Mouse (Mus musculus) cerebellum, adult 9-10 months (tissue): ENCODE results near the gene Ppm1a.
"Not testable (repeated sequence)": the region's sequence is repeated elsewhere in the genome, so short reads cannot be mapped to it uniquely, and the experiment has no call there.

Experiments
- DNase-seq: peaks from one replicate; pipeline ENCODE4 v3.0.0; 2022

Ppm1a gene

DNA sequence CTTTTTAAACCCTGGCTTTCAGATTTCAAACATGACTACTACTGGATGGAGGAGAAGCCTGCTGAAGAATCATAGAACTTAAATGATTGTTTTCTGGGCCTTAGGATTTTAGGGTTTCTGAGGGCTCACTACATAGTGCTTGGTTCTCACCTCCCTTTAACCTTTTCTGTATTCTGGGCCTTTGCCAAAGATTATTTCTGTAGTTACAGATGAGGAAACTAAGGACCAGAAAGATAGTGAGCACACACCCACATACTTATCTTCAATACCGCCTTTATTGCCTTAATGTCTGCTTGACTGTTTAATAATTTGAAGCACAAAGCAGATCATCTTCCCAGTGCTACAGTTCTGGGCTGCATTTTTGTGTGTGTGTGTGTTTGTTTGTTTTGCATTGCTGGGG, 5.2 kb downstream of the Ppm1a start:
- peak; percentile 48 for DNase-seq

DNA sequence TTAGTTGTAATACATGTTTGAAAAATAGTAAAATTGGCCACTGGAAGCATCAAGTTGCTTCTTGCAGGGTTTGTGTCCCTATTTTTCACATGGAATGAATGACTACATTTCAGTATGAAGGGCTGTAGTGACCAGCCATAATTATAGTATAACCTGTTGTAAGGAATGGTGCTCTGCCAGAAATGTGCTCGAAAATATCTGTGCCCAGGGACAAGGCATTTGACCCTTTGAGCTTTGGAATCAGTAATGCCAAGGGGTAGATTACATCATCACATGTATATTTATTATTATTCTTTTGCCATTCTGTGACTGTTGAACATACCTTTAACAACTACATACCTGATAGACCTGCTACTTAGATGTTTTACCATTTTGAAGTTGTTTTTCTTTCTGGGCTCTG, 5.9 kb downstream of the Ppm1a start:
- DNase-seq: no peak

DNA sequence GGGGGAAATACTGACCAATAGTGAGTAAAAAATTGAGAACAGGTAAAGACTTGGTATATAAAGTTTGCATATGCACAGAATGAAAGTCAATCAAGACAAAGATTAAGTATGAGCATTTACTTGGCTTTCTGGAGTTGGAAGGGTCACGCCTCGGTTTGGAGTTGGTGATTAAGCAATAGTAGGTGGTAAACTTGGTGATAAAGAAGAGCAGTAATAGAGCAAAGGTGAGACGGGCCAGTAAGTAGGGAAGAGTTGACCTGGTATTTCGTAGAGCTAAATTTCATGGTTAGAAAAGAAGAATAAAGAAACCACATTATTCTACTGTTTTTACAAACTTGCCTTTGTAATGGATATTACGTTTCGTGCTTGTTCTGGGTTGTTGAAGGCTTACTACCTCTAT, 10.6 kb downstream of the Ppm1a start:
- no peak for DNase-seq

DNA sequence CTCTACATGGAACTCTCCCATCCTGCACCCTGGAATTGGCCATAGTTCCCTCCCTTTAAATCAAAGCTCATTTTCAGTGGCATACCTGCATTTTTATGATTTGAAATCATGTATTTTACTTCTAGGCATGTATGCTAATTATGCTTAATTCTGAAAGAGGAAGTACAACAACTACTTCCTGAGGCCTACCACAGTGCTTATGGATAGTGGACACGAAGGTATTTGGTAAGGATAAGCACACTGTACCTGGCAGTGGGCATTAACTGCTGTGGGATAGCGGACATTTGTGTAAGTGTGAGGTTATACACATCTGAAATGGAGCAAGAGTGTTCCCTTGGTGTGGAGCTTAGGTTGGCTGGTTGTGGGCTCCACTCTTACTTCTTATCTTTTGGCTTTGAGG, 11.0 kb downstream of the Ppm1a start:
- DNase-seq: no peak

DNA sequence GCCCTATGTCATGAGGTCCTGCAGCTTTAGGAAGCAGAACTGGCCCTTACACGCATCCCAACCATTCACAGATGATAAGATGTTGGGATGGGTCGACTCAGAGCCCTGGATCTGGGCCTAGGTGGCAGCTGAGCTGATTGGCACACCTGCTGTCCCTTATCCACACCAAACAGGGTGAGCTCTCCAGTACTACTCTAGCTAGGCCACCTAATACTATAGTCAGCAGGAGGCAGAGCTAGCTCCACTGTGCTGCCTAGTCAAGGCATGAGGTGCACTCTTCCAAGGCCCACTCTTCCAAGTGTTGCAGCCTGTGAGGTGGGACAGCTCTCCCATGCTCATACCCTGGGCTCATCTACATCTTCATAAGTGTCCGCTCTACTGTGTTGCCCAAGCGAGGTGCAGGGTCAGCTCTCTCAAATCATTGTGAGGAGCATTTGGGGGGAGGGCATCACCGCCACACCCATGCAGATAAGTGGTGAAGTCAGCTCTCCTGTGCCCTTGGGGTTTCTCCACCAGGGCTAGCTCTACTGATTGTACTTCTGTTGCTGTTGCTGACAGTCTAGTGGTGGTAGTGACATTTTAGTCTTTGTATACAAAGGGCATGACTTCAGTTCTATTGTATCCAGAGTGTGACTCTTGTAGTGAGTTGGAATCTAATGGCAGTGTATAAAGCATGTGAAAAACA, 12.4 kb downstream of the Ppm1a start:
- no peak for DNase-seq

DNA sequence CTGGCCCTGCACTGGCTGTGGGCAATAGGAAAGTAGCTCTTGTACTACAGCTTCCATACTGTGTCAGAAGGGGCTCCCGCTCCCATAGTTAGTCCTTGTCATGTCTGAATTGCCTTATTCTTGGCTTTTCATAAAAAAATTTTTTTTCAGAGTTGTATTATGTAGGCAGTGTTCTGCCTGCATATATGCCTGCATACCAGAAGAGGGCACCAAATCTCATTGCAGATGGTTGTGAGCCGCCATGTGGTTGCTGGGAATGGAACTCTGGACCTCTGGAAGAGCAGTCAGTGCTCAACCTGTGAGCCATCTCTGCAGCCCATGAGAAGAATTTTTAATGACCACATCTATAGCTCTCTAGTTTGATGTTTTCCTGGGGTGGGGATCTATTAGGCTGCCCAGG, 13.9 kb downstream of the Ppm1a start:
- no peak for DNase-seq

DNA sequence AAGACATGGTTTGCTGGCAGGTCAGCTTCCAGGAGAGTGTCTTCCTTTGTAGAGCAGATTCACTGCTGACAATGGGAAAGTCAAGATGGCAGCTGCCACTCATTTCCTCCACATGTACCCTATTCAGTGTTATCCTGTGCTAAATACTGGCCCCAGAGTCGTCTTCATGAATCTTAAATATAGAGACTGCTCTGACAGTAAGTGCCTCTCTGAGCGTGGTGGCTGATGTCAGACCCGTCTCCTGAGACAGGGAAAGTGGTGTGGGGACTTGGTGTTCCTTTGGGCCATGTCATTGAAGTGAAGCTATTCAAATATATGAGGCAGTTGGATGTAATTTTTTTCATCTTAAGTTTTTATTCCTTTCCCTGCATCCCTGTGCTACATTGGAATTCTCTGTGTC, 14.5 kb downstream of the Ppm1a start:
- DNase-seq: no peak

DNA sequence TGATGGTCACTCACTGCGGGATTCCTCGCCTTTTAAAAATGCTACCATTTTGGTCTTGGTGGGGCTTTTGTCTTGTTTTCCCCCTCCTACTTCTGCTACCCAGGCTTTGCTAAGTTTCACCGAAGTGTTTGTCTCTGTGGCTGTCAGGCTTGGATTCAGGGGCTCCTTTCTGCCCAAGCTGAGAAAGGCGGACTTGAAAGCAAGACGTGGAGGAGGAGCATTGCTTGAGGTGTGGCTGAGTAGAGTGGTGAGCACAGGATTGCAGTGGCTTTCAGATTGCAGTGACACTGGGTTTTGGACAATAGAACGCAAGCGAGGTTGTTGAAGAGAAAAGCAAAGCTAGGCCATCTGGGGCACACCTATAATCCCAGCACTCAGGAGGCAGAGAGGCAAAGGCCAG, 16.7 kb downstream of the Ppm1a start:
- no peak for DNase-seq

DNA sequence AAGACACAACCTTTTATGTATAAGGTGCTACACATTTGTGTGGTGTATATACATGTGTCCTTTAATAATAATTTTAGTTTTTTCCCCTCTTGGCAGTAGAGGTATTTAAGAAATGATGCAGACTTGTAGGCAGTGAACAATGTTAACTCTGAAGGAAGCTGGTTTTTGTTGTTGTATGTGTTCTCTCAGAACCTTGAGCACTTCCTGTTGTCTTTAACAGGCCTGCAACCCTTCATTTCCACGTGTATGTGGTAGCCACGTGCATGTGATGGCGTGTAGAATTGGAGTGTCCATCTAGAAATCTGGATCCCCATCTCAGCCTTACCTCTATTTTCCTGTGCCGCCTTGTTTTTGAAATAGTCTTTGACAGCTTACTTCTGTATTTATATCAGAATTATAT, 20.0 kb downstream of the Ppm1a start:
- DNase-seq: no peak

DNA sequence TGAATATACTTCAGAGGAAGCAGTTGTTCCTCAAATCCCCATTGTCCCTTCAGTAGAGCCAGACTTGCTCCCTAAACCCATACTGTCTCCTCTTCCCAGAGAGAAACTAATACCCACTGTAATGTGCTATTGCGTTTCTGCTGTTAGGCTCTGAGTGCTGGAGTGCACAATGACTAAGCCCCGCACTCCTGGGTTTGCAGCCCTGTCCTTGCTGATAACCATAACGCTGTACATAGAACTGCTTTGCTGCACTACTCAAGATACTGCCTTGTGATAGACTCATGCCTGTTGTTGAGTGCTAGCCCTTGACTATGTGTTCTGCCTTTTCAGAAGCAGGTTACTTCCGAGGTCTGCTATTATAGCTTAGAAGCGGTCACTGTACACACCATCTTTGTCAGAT, 22.9 kb downstream of the Ppm1a start:
- no peak for DNase-seq

DNA sequence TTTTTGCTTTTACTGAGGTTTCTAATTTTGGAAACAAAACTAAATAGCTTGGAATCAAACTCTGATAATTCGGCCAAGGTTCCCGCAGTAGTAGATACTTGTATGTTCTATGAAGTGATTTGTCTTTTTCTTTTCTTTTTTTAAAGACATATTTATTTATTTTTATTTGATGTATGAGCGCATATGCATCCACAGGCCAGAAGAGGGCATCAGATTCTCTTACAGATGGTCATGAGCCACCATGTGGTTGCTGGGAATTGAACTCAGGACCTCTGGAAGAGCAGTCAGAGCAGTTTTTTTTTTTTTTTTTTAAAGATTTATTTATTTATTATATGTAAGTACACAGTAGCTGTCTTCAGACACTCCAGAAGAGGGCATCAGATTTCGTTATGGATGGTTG, 25.5 kb downstream of the Ppm1a start:
- not testable (repeated sequence) for DNase-seq

DNA sequence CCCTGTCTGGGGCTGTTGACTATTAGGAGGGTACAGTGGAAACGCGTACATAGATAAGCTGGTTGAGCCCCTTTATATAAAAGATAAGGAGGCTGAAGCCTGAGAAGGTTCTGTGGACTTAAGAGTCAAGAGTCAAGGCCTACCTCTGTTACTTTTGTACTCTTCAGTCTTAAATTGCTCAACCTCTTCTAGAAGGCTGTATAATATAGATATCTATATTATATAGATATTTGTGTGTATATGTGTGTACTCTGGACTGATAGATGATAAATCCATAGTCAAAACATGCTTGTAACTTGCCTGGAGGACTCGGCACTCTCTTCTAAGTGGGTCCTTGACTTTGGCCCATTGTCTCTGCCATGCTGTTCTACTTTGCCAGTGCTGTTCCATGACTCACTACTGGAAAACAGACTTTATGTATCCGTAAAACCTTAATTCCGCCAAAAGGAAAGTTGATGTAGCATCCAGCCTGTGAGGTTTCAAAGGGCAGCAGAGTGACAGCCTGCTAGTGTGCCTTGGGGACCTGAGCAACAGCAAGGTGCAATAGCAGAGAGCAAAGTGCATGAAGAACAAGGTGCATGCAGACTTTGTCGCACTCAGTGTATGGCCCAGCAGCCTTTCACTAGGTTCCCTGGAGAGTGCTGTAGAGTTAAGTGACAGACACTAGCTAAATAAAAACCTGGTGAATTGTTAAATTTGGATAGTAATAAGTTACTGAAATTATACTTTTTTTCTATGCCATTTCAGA, 28.1 kb downstream of the Ppm1a start:
- DNase-seq: no peak

DNA sequence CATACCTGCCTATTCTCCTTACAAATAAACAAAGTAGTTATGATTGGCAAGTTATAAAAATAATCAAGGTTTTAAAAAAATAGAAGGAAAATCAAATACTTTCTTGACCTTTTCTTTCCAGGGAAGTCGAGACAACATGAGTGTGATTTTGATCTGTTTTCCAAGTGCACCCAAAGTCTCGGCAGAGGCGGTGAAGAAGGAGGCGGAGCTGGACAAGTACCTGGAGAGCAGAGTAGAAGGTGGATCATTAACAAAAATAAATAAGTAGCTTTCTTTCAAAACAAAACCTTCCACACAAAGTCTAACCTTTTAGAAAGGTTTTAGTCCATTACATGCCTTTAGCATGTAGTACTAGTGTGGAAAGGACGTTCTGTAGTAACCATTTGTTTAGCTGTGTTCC, 29.3 kb downstream of the Ppm1a start:
- no peak for DNase-seq

DNA sequence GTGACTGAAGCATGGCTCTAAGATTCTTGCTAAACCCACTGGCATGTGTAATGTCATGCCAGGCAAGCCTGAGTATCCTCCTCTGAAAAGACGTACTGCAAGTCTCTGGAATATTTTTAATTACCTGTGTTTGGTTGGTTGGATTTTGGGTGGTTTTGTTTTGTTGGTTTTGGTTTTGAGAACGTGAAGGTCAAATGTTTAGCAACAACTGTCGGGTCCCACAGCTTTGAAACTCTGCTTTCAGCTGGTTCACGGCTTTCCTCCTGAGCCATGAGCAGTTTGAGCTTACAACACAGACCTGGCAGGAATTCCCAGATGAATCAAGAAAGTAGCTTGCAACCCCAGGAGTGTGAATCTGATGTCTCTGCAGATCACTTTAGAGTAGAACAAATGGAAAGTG, 29.7 kb downstream of the Ppm1a start:
- no peak for DNase-seq

DNA sequence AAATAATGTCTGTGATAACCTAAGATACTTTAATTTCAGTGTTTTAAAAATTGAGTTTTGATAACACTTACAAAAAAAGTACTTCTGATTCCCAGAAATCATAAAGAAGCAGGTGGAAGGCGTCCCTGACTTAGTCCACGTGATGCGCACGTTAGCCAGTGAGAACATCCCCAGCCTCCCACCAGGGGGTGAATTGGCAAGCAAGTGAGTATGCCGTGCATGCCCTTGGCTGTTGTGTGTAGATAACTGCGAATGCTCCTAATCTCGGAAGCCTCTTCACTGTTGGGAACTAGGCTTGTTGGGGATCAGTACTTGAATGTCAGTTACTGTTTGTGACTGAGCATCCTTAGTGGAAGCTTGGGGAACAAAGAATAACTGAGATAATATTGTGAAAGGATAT, 33.3 kb downstream of the Ppm1a start:
- DNase-seq: peak; percentile 54

DNA sequence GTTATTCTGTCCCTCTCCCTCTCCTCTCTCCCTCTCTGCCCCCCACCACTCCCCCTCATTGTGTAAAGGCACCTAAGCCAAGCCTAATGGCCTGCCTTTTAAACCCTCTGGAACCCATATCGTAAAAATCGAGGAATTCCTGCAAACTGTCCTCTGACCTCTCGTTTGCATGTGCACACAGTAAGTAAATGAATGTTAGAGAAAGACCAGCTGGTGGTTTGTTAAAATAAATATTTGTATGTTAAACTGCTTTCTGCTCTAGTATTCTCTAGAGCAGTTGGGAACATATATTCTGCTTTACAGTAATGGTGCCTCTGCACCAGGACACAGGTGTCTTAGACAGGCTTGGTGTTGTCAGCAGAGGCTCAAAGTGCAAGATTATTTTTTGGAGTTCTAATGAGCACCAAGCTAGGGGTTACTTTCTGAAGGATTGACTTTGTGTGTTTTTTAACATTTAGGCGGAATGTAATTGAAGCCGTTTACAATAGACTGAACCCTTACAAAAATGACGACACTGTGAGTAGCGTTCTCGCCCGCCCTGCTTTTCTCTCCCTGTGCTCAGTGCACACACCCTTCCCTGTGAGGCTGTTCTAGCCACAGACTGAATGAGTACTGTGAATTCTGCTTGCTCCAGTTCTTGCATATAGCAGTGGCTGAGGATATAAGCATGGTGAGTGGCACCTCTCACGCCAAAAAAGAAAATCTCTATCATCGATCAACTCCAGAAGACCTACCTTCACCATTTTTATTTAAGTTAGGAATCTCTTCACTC, 35.3 kb downstream of the Ppm1a start:
- DNase-seq: no peak

DNA sequence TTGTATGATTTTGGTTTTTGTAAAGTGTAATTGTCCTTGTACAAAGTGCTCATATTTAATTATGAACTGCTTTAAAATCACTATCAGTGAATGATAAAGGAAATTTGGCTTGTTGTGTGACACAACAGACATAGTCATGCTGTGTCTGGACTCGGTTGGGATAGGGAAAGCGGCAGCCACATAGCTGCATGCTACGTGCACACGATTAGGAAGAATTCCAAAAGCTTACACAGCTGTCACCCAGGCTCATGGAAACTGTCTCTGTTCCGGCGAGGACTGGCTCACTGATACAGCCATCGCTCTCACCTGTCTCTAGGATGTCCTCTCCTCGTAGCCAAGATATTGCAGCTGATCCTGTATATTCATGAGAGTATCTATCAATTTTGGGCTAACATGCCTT, 36.7 kb downstream of the Ppm1a start:
- DNase-seq: no peak

DNA sequence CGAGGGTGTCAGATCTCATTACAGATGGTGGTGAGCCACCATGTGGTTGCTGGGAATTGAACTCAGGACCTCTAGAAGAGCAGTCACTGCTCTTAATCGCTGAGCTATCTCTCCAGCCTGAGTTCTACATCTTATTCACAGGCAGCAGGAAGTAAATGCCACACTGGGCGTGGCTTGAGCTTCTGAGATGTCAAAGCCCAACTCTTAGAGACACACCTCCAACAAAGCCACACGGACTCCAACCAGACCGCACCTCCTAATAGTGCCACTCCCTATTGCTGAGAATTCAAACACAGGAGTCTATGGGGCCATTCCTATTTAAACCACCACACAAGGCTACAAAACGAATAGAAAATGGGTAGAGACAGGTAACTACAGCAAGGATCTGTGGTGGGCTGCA, 52.5 kb downstream of the Ppm1a start:
- DNase-seq: no peak

DNA sequence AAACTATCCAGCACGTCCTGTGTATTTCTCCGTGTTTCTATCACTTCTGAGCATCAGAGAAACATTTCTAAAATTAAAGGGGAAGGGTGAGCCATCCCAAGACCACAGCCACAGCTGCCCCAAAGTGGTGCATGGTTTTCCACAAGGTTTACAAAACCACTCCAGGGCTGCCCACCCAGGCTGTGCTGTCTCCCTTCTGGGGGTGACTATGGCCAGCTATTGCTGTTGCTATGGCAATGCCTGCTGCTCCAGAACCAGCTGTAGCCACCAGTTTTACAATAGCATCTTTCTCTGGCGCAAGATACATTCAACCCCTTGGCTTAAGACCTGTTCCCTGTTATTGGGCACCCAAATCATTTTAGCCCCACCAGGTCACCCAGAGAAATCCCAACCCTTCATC, 54.3 kb downstream of the Ppm1a start:
- DNase-seq: no peak

DNA sequence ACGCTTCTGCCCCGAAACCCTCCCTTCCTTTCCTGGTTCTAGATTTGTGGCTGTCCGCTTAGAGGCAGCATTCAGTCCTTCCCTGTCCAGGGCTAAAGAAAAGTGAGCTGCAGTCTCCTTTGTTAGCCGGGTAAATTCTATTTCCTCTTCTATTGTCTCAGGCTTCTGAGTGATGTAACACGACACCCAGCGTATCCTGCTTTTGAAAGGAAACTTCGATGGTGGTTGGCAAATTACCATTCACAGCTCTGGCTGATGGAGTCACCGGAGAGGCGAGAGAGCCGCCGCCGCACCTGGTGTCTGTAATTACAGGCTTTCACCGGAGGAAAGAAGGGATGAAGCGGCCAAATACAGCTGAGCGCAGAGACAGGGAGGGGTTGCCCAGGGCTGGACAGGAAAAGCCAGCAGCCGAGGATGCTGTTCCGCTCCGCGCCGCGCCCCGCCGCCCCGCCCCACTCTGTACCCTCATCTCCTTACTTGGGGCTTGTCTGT, 63.7 kb downstream of the Ppm1a start:
- DNase-seq: no peak

DNA sequence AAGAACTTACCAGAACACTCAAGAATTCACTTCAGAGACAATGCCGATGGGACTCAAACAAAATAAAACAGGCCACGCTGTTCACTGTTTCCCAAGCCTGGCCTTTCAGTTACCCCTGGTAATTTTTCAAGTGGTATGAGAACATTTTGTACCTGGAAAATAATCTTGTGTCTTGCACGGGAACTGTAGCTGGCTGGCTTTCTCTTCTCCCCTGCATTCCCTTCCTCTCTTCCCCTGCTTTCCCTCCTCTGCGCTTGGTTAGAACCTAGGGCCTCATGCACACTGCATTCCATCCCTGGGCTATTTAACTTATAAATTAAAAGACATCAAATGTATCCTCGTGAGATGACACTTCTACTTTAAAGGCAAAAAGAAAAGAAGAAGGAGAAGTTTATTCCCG, 64.3 kb downstream of the Ppm1a start:
- no peak for DNase-seq

DNA sequence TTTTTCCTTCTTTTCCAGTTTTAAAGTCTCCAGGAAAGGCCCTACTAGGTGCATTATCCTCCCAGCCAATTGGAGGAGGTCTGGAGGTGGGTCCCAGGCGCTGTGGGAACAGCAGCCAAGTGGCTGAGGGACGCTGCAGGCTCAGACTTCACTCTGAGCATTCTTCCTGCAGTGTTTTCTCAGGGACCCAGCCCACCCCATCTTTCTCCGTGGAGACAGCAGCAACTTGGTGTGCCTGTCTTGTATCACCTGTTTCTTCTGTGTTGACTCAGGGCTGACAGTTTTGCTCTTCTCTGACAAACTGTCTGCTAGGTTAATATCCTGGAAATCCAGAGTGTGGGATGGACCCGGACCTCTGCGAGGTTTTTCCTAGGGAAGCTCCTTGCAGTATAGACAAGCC, 68.4 kb downstream of the Ppm1a start:
- no peak for DNase-seq

DNA sequence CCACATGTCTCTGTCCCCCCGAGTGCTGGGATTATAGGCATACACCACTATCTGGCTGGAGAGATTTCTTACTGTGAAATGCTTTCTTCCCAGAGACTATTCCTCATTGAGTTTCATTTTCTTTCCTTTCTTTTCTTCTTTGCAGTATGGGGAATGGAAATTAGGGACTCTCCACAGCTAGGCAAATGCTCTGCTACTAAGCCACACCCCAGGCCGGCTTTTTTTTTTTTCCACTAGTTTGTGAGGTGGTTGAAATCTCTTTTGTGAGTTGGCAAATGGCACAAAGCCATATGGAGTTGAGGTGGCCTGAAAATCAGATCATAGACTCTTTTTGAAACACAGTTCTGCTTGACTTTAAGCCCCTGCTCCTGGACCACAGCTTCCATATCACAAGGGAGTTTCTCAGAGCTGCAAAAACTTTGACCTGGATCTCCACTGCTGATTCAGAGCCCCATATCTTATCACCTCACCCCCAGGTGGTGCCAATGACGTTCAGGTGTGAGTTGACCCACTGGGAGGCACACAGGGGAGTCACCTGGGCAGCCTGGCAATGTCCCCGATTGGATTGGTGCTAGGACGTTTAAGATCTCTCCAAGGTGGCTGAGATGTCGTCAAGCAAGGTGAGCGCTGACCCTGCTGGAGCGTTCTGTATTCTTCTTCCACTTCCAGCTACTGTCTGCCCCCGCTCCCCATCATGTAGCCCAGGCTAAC, 71.7 kb downstream of the Ppm1a start:
- DNase-seq: no peak
